Mouse (Mus musculus): Measurements from ENCODE around the gene Greb1. TPM values are rescaled to one million over a fixed set of nuclear protein-coding genes. Genes with fewer than 3 reads are reported as not detected.

Gene Greb1
- polyA plus RNA-seq, 1 experiment, result not detected

DNA sequence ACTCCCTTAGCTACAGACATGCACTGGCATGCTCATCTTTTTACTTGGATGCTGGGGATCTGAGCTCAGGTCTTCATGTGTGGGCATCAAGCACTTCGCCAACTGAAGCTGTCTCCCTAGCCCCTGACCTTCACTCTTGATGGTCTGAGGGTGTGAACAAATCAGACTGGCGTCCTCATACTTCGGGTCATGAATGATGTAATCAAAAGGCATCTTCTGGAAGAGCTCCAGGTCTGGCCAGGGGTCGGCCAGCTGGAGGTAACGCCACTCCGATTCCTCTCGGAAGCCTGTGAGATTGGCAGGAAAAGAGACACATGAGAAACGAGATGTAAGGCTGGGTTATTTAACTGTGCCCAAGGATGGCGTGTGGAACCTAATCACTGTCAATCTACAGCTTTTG is 110.1 kb downstream of the Greb1 start:
- Histone ChIP-seq H3K4me1 (ENCODE audit: control insufficient read depth) (no peaks in the 10 kb centered on the region), H3K9me3 (ENCODE audit: control insufficient read depth, low read length) (no peaks in the 10 kb centered on the region), H3K27me3 (ENCODE audit: control insufficient read depth) (no peaks in the 10 kb centered on the region), H3K4me3 (replicated peaks) (no peak overlapping the region), H3K36me3 (ENCODE audit: control insufficient read depth) (no peaks in the 10 kb centered on the region; the same call in 1 of the 2 replicates)
- TF ChIP-seq TAL1 (IDR thresholded peaks at IDR 0.05; ENCODE audit: low read length) (no peak), GATA1 (IDR thresholded peaks at IDR 0.05; ENCODE audit: low read length) (no peak)

- no peaks in the 10 kb centered on the region for H3K4me1 ChIP-seq (ENCODE audit: control insufficient read depth)
- no peak for TF ChIP-seq TAL1 (IDR thresholded peaks at IDR 0.05; ENCODE audit: low read length)
- TF ChIP-seq GATA1 (IDR thresholded peaks at IDR 0.05; ENCODE audit: low read length), result no peak
- no peaks in the 10 kb centered on the region; the same call in 1 of the 2 replicates for H3K36me3 ChIP-seq (ENCODE audit: control insufficient read depth)
- H3K9me3 ChIP-seq (ENCODE audit: control insufficient read depth, low read length), result no peaks in the 10 kb centered on the region
- no peaks in the 10 kb centered on the region for H3K27me3 ChIP-seq (ENCODE audit: control insufficient read depth)
- no peak overlapping the region for H3K4me3 ChIP-seq (replicated peaks)
Measured at GRCm38 (mm10) chr12:16672246-16672645, 128.4 kb downstream of the Greb1 start.

DNA sequence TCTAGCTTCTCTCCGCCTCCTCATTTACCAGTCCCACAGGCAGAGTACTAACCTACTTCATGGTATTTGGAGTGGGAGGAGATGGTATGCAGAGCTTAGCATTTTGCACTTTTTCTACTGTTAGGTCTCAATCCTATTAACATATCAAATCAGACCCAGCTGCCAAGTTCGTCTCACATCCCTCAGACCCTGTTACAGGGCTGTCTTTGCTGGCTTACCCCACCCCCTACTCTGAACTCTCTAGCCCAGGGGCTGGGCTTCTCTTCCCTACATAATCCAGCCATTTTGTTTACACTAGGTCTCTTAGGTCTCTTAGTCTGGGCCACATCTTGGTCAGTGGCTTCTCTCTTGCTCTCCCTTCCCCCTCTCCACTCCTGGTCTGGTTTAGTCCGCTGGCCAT is 131.5 kb downstream of the Greb1 start:
- Histone ChIP-seq H3K4me3 (replicated peaks) (no peak overlapping the region), H3K4me1 (ENCODE audit: control insufficient read depth) (no peaks in the 10 kb centered on the region), H3K9me3 (ENCODE audit: control insufficient read depth, low read length) (no peaks in the 10 kb centered on the region), H3K36me3 (ENCODE audit: control insufficient read depth) (no peaks in the 10 kb centered on the region; the same call in 1 of the 2 replicates), H3K27me3 (ENCODE audit: control insufficient read depth) (no peaks in the 10 kb centered on the region)
- TF ChIP-seq TAL1 (IDR thresholded peaks at IDR 0.05; ENCODE audit: low read length) (no peak), GATA1 (IDR thresholded peaks at IDR 0.05; ENCODE audit: low read length) (no peak)

- H3K9me3 ChIP-seq (ENCODE audit: control insufficient read depth, low read length), result no peaks in the 10 kb centered on the region
- H3K4me3 ChIP-seq (replicated peaks), result no peak overlapping the region
- H3K27me3 ChIP-seq (ENCODE audit: control insufficient read depth), result no peaks in the 10 kb centered on the region
- no peaks in the 10 kb centered on the region for H3K4me1 ChIP-seq (ENCODE audit: control insufficient read depth)
- no peaks in the 10 kb centered on the region for H3K36me3 ChIP-seq (ENCODE audit: control insufficient read depth)
- TF ChIP-seq GATA1 (IDR thresholded peaks at IDR 0.05; ENCODE audit: low read length) (no peak), TAL1 (IDR thresholded peaks at IDR 0.05; ENCODE audit: low read length) (no peak)
Measured at GRCm38 (mm10) chr12:16665022-16665421, 135.7 kb downstream of the Greb1 start.

DNA sequence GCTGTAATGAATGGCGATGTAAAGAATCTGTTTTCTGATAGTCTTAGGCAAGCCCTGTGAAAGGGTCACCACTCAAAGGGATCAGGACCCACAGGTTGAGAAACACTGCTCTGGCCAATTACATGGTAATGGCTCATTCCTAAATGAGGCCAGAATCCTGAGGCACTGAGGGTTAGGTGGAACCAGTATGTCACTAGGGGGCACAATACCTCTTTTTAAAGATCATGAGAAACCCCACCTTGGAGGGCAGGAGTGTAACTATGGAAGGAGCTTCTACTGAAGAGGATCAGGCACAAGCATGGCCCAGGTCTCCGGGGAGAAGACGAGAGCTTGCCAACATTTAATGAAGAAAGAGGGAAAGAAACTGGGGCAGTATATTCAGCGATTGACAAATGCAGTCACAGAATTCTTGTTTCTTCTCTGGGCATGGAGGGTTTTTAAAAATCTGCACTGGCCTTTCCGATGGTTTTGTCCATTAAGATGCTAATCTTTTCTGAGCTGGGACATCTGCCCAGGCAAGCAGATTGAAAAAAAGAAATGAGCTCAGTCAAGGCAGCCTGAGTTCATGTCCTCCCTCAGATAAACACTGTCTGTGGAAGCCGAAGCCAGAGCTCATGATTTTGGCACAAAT is 137.6 kb downstream of the Greb1 start:
- Histone ChIP-seq H3K4me3 (replicated peaks) (no peak overlapping the region), H3K36me3 (ENCODE audit: control insufficient read depth) (no peaks in the 10 kb centered on the region), H3K27me3 (ENCODE audit: control insufficient read depth) (no peaks in the 10 kb centered on the region), H3K9me3 (ENCODE audit: control insufficient read depth, low read length) (no peaks in the 10 kb centered on the region), H3K4me1 (ENCODE audit: control insufficient read depth) (no peaks in the 10 kb centered on the region)
- TF ChIP-seq GATA1 (IDR thresholded peaks at IDR 0.05; ENCODE audit: low read length) (no peak), TAL1 (IDR thresholded peaks at IDR 0.05; ENCODE audit: low read length) (no peak)

- H3K4me1 ChIP-seq (ENCODE audit: control insufficient read depth), result no peaks in the 10 kb centered on the region
- TF ChIP-seq TAL1 (IDR thresholded peaks at IDR 0.05; ENCODE audit: low read length) (no peak), GATA1 (IDR thresholded peaks at IDR 0.05; ENCODE audit: low read length) (no peak)
- H3K4me3 ChIP-seq (replicated peaks), result no peak overlapping the region
- no peaks in the 10 kb centered on the region for H3K36me3 ChIP-seq (ENCODE audit: control insufficient read depth)
- H3K27me3 ChIP-seq (ENCODE audit: control insufficient read depth), result no peaks in the 10 kb centered on the region
- no peaks in the 10 kb centered on the region for H3K9me3 ChIP-seq (ENCODE audit: control insufficient read depth, low read length)
Measured at GRCm38 (mm10) chr12:16661936-16662335, 138.8 kb downstream of the Greb1 start.

- Histone ChIP-seq H3K9me3 (ENCODE audit: control insufficient read depth, low read length) (no peaks in the 10 kb centered on the region), H3K27me3 (ENCODE audit: control insufficient read depth) (no peaks in the 10 kb centered on the region), H3K4me1 (ENCODE audit: control insufficient read depth) (no peaks in the 10 kb centered on the region), H3K36me3 (ENCODE audit: control insufficient read depth) (no peaks in the 10 kb centered on the region), H3K4me3 (replicated peaks) (no peak overlapping the region)
- TF ChIP-seq GATA1 (IDR thresholded peaks at IDR 0.05; ENCODE audit: low read length), result no peak
- TF ChIP-seq TAL1 (IDR thresholded peaks at IDR 0.05; ENCODE audit: low read length), result no peak
Measured at GRCm38 (mm10) chr12:16661459-16661858, 139.2 kb downstream of the Greb1 start.

GRCm38 (mm10) chr12:16656906-16657875 is 143.5 kb downstream of the Greb1 start:
- Histone ChIP-seq H3K4me1 (ENCODE audit: control insufficient read depth) (no peaks in the 10 kb centered on the region), H3K27me3 (ENCODE audit: control insufficient read depth) (peaks cover 14% of the 10 kb centered on the region), H3K36me3 (ENCODE audit: control insufficient read depth) (no peaks in the 10 kb centered on the region), H3K4me3 (replicated peaks) (no peak overlapping the region), H3K9me3 (ENCODE audit: control insufficient read depth, low read length) (no peaks in the 10 kb centered on the region)
- no peak for TF ChIP-seq TAL1 (IDR thresholded peaks at IDR 0.05; ENCODE audit: low read length)

DNA sequence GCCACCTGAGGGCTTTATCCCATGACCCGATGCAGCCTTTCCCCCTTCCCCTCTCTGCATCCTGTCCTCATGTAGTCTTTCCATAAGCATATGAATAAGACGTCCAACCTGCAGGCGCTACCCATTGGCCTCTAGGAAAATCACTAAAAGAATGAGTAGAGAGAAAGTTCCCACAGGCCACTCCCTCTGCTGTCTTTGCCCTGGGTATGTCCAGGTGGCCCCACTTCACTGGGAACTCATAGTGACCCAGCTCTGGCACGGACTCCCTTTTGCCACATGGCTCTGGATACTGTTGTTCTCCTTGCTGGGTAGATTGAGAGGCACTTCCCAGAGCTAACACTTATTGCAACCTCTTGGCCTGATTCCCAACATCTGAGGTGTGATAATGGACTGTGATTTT is 145.1 kb downstream of the Greb1 start:
- Histone ChIP-seq H3K4me1 (ENCODE audit: control insufficient read depth) (no peaks in the 10 kb centered on the region), H3K4me3 (replicated peaks) (no peak overlapping the region), H3K36me3 (ENCODE audit: control insufficient read depth) (no peaks in the 10 kb centered on the region), H3K27me3 (ENCODE audit: control insufficient read depth) (peaks cover 14% of the 10 kb centered on the region), H3K9me3 (ENCODE audit: control insufficient read depth, low read length) (no peaks in the 10 kb centered on the region)
- TF ChIP-seq TAL1 (IDR thresholded peaks at IDR 0.05; ENCODE audit: low read length), result no peak
- TF ChIP-seq GATA1 (IDR thresholded peaks at IDR 0.05; ENCODE audit: low read length), result no peak
